Mouse (Mus musculus) erythroblast, embryonic 14.5 days (primary cell): ENCODE data around the gene Gm17334.

Experiments
- GATA1 ChIP-seq: IDR thresholded peaks from 2 replicates; pipeline ENCODE4 v1.6.1; 2012; ENCODE audit warnings: low read length, inconsistent platforms, mixed read lengths
- TAL1 ChIP-seq: IDR thresholded peaks from 3 replicates; pipeline ENCODE4 v1.6.1; 2012; ENCODE audit warnings: low read length, inconsistent platforms, mixed read lengths

DNA sequence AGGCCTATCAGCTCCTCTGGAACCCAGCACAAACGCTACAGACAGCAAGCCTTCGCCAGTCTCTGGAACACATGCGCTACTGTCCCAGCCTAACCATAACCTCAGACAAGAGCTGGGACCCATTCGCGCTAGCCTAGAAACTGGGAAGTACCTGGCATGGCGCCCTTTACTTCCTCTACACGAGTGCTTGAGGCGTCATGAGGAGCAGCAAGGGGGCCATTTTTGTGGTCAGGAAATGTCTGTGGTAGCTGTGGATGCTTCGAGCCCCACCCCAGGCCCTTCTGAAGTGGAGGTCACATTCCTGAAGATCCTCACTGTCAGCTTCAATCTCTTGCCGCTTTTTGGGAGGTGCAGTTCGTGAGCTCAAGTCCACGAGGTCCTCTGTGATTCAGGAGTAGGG, 30.1 kb upstream of the Gm17334 start:
- TF ChIP-seq GATA1 (no peak), TAL1 (no peak)
